Mouse (Mus musculus): Measurements from ENCODE around the gene Enthd1.

GRCm38 (mm10) chr15:80490151-80490550 is 74.8 kb downstream of the Enthd1 start:
- no peak for TF ChIP-seq GATA1 (IDR thresholded peaks at IDR 0.05; ENCODE audit: low read length)
- TF ChIP-seq TAL1 (IDR thresholded peaks at IDR 0.05; ENCODE audit: low read length): no peak

Measured in erythroblast, embryonic 14.5 days (primary cell).